Mouse (Mus musculus) mature B cell (primary cell): ENCODE measurements around the gene Cdh5.
"Not testable (repeated sequence)": the region's sequence is repeated elsewhere in the genome, so short reads cannot be mapped to it uniquely, and the experiment has no call there.

Experiments used
- in situ Hi-C: fragments of 300-500 bp; cut with MboI; formaldehyde crosslinking; loops from 2 replicates; pipeline ENCODE4 v1.14.3; 2019

Cdh5 gene

GRCm38 (mm10) chr8:104090993-104091900 is 10.2 kb upstream of the Cdh5 start:
- in situ Hi-C loops = loop anchor here (10.0 kb wide), 1 partner anchor 134 kb away; no protein-coding TSS in a partner anchor

- in situ Hi-C loops = loop anchor here (10.0 kb wide), 1 partner anchor 131 kb away; no protein-coding TSS in a partner anchor
Observed at GRCm38 (mm10) chr8:104093336-104093735, 8.1 kb upstream of the Cdh5 start.

GRCm38 (mm10) chr8:104095595-104095994 is 5.8 kb upstream of the Cdh5 start:
- in situ Hi-C loops = loop anchor here (10.0 kb wide), 1 partner anchor 129 kb away; no protein-coding TSS in a partner anchor

GRCm38 (mm10) chr8:104096644-104097043 is 4.8 kb upstream of the Cdh5 start:
- in situ Hi-C loops = loop anchor here (10.0 kb wide), 1 partner anchor 128 kb away; no protein-coding TSS in a partner anchor

DNA sequence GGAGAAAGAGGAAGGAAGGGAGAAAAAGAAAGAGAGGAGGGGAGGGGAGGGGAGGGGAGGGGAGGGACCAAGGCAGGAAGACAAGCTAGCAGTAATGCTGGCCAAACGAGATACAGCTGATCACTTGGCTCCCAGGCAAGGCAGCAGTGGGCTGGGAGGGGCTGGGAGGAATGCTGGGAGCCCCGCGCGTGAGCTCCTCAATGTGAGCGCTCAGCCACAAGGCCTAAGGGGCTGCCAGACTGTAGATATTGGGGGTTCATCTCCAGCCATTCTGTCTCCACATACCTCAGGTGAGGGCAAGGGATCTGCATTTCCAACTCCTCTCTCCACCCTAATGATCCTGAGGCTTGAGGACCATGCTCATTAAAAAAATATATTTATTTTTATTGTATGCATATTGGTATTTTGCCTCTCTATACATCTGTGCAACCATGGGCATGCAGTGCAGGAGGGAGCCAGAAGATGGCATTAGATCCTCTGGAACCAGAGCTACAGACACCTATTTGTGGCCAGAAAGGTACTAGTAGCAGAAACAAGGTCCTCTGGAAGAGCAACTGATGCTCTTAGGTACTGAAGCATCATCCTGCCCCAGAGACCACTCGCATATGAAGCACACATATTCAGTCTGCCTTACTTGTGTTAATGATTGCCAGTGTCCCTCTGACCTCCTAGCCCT is 2.6 kb upstream of the Cdh5 start:
- in situ Hi-C loops = loop anchor here (10.0 kb wide), 1 partner anchor 126 kb away; no protein-coding TSS in a partner anchor

- in situ Hi-C loops = loop anchor here (10.0 kb wide), 1 partner anchor 125 kb away; no protein-coding TSS in a partner anchor
Observed at GRCm38 (mm10) chr8:104099347-104100099, 1.9 kb upstream of the Cdh5 start.

- in situ Hi-C loops = not testable (repeated sequence)
Observed at GRCm38 (mm10) chr8:104100724-104101123, 701 bp upstream of the Cdh5 start.

GRCm38 (mm10) chr8:104103462-104103861 is 2.0 kb downstream of the Cdh5 start:
- in situ Hi-C loops = no loop called here

DNA sequence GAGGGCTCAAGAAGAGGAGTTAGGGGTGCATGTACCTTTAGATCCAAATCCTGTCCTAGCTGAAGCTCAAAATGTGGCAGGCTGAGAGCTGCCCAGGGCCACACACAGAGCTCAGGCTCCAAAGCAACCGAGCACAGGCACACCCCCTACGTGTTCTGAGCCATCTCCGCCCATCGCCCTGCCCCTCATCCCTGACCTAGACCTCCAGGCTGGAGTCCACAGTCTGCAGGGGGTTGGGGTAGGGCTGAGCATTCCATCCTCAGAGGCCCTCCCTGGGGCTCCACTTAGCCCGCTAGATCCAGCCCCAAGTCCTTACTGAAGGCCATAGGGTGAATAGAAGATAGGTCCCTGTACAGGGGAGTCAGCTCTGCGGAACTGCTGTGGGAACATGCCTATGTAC is 4.3 kb downstream of the Cdh5 start:
- in situ Hi-C loops = no loop called here

DNA sequence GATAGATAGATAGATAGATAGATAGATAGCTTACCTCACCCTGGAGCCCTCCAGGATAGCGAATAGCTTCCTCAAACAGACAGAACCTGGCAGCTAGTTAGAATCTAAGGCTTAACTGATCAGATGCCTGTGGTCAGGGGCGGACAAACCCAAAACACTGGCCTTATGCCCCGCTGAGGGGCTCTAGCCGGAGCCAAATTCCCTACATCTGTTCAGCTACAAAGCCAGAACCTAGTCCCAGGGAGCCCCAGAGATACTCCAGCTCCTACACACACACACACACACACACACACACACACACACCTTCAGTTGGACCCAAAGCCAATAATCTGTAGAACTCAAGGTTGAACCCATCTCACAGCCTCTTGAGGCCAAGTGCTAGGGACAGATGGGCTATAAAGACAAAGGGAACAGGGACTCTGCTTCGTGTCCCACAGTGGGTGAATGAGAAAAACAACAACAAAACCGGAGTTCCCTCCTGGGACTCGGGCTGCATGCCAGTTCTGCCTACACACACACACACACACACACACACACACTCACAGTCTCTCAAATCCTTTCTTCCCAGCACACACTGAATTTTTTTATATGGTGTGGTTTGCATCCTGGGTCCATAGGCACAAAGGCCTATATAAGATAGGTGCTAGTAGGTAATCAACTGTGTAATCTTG is 5.0 kb downstream of the Cdh5 start:
- in situ Hi-C loops = no loop called here

DNA sequence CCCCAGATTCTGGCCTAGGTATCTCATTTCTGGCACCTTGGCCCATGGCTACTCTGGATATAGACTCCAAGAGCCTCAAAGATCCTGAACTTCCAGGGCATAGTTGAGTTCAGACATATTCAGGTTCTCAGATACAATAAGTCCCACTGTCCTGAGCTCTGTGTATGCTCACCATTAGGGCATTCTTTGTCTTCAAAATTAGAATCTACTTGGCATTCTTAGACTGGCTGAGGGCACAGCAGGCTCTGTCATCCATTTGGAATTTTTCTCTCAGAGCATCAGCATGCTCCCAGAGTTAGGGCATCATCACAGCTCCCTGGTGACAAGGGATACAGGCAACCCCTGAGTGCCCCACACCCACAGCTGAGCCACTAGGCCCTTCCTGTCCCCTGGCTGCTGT is 5.7 kb downstream of the Cdh5 start:
- in situ Hi-C loops = no loop called here

GRCm38 (mm10) chr8:104108048-104108447 is 6.6 kb downstream of the Cdh5 start:
- in situ Hi-C loops = no loop called here

GRCm38 (mm10) chr8:104110498-104111134 is 9.2 kb downstream of the Cdh5 start:
- in situ Hi-C loops = no loop called here

DNA sequence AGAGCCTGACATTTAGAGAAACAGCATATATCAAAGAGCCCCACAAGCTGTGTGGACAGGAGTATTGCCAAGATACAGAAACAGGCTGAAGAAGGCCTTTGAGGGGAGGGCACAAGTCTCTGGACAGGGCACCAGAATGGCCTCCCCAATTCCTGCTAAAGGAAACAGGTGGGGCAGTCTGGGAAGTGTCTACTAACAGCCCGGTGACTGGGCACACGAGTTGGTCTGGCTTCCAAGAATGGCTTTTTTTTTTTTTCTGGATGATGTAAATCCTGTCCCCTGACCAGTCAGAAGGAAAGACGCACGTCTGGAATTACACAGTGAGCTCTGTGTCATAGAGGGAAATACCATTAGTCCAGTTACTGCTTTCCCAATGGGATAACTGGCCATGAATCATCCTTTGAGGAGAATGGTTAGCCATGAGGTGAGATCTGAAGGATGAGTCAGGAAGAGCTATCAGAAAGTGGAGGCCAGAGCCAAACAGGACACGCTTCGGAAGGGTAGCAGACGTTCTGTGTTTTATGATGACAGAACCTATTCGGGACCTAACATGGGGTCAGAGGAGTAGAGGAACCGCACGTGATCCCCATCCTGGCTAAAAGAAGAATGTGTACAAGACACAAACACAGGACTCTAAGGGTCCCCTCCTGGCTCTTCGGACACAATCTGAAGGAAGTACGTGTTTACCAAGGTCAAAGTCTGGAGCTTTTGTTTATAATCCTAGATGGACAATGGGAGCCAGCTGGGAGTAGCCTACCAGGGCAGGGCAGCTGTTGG is 20.4 kb downstream of the Cdh5 start:
- in situ Hi-C loops = no loop called here

- in situ Hi-C loops = no loop called here
Observed at GRCm38 (mm10) chr8:104123080-104123657, 21.7 kb downstream of the Cdh5 start.

- in situ Hi-C loops = no loop called here
Observed at GRCm38 (mm10) chr8:104124534-104124933, 23.1 kb downstream of the Cdh5 start.

GRCm38 (mm10) chr8:104127160-104127883 is 25.9 kb downstream of the Cdh5 start:
- in situ Hi-C loops = no loop called here

DNA sequence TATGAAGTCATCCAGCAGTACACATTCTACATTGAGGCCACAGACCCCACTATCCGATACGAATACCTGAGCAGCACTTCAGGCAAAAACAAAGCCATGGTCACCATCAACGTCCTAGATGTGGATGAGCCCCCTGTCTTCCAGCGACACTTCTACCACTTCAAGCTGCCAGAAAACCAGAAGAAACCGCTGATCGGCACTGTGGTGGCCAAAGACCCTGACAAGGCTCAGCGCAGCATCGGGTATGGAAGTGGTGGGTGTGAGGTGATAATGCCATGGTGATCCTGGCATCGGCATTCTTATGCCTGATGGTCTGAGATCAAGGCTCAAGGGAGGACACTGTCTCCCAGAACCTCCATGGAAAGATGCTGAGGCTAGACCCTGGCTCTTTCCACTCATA is 29.5 kb downstream of the Cdh5 start:
- in situ Hi-C loops = no loop called here

DNA sequence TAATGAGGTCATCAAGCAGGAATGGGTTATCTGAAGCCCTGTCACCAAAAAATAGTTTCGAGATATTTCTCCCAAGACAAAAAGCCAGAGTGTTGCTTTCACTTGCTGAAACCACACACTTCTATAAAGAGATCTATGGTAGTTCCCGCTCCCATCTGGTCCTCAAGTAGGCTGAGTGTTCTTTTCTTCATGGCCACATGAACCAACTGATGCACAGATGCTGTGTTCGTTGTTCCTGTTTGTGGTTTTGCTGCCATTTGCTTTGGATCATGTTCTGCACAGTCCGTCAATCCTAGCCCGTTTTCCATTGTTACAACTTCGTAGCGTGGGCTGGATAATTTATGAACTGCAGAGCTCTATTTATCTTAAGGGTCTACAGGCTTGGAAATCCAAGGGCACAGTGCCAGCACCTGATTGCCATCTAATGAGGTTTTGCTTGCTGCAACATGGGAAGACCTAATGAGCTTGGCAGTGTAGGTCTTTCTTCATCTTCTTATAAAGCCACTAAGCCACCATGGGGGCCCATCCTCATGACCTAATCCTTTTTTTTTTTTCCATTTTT is 30.1 kb downstream of the Cdh5 start:
- in situ Hi-C loops = no loop called here
